Mouse (Mus musculus): Measurements from ENCODE around the gene Nat8f2. TPM values are rescaled to one million over a fixed set of nuclear protein-coding genes. Genes with fewer than 3 reads are reported as not detected.

The Nat8f2 gene
- polyA plus RNA-seq, 1 experiment from 2014 or later = not detected

DNA sequence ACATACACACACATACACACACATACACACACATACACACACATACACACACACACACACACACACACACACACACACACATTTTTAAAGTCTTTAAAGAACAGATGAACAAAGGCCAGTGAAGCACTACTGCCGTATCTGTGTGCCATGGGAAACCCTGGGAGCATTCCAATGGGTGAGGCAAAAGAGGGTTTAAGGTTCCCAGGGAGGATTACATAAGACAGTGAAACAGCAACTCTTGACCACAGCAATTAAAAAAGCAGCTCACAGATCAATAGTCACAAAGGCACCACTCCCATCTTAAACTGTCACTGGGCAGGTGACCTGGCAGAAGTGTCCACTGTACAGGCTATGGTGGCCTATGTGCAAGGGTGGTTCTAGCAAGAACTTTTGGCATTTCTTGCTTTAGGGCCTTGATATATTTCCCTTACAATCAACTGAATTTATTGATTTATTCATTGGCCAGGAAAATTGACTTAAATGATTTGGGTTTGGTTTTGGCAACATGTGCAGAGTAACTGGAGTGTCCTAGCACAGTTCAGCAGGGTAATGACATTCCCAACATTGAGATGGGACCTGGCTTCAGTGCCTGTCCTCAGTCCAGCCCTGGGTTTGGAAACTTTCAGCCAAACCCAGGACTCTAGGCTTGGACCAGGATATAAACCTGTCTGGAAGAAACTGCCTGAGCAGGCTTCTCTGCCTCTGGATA, 45.4 kb downstream of the Nat8f2 start:
- Histone ChIP-seq H3K36me3 (ENCODE audit: control insufficient read depth, insufficient read depth, low read length) (no peaks in the 10 kb centered on the region), H3K9me3 (ENCODE audit: control insufficient read depth, low read length) (no peaks in the 10 kb centered on the region), H3K4me2 (ENCODE audit: low read depth, severe bottlenecking) (no peak overlapping the region), H3K4me1 (ENCODE audit: control insufficient read depth, insufficient read depth, low read length) (no peaks in the 10 kb centered on the region), H3K4me3 (ENCODE audit: low read depth, low read length) (no peak overlapping the region), H3K27me3 (ENCODE audit: control insufficient read depth, insufficient read depth, low read length) (no peaks in the 10 kb centered on the region), H3K9ac (ENCODE audit: low read length) (no peak overlapping the region), H3K27ac (replicated peaks; ENCODE audit: low read depth, low read length) (no peak overlapping the region)
- WGBS = 100% methylated on average over 1 of the region's 1 CpGs
- DNase-seq (ENCODE audit: low spot score) (no peak), ATAC-seq (ENCODE audit: insufficient number of reproducible peaks, low FRiP score, low TSS enrichment, low read depth) (no peak)

DNA sequence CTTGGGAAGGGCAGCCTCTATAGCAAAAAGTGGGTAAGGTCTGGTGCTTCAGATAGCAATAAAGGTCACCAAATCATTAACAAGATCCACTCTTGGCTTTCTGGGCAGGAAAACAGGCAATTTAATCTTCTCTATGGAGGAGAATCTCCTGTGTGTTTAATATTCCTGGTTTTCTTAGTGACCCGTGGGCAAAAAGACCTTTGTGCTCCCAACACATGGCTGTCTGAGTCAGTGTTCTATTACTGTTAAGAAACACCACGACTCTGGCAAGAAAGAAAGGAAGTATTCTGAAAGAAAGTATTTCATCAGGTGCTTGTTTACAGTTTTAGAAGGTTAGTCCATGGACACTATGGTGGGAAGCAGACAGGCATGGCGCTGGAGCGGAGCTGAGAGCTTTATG, 46.7 kb downstream of the Nat8f2 start:
- ATAC-seq (ENCODE audit: insufficient number of reproducible peaks, low FRiP score, low TSS enrichment, low read depth) (no peak), DNase-seq (ENCODE audit: low spot score) (no peak)
- Histone ChIP-seq H3K27ac (replicated peaks; ENCODE audit: low read depth, low read length) (no peak overlapping the region), H3K9me3 (ENCODE audit: control insufficient read depth, low read length) (no peaks in the 10 kb centered on the region), H3K27me3 (ENCODE audit: control insufficient read depth, insufficient read depth, low read length) (no peaks in the 10 kb centered on the region), H3K4me3 (ENCODE audit: low read depth, low read length) (no peak overlapping the region), H3K36me3 (ENCODE audit: control insufficient read depth, insufficient read depth, low read length) (no peaks in the 10 kb centered on the region), H3K4me2 (ENCODE audit: low read depth, severe bottlenecking) (no peak overlapping the region), H3K4me1 (ENCODE audit: control insufficient read depth, insufficient read depth, low read length) (no peaks in the 10 kb centered on the region), H3K9ac (ENCODE audit: low read length) (no peak overlapping the region)
- 83% methylated on average over 4 of the region's 4 CpGs for WGBS

DNA sequence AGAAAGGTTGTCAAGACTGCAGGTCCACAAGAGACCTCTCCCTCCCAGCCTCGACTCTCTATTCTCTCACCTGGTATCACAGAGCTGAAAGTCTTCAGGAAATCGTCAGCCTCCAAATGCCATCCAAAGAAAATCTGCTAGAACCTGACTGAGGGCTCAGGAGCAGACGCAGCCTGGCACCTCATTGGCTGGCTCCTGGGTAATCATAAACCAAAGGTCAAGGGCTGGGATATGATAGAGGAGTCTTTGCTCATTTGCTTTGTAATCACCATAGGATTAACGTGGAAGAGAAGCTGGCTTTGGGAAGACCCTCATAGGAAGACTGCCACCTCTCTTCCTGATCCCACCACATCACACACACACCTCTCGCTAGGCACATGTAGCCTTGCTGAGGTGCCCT, 48.1 kb downstream of the Nat8f2 start, which contains the start of the genes Nat8f6 and Nat8f5:
Nat8f6 (minus strand) TSS at position 118 of the 400 bp plus-strand sequence.
Nat8f5 (minus strand) TSS at position 136 of the 400 bp plus-strand sequence.
- H3K4me3 ChIP-seq (ENCODE audit: low read depth, low read length) = no peak within 1 kb of the TSS
- H3K9me3 ChIP-seq (ENCODE audit: control insufficient read depth, low read length) = no peaks in the 10 kb centered on the region
- no peak within 1 kb of the TSS for H3K27ac ChIP-seq (replicated peaks; ENCODE audit: low read depth, low read length)
- H3K4me1 ChIP-seq (ENCODE audit: control insufficient read depth, insufficient read depth, low read length) = no peaks in the 10 kb centered on the region
- no peak for ATAC-seq (ENCODE audit: insufficient number of reproducible peaks, low FRiP score, low TSS enrichment, low read depth)
- WGBS = 85% methylated on average over 5 of the region's 5 CpGs
- no peak within 1 kb of the TSS for H3K4me2 ChIP-seq (ENCODE audit: low read depth, severe bottlenecking)
- no peak within 1 kb of the TSS for H3K9ac ChIP-seq (ENCODE audit: low read length)
- no peaks in the 10 kb centered on the region for H3K27me3 ChIP-seq (ENCODE audit: control insufficient read depth, insufficient read depth, low read length)
- no peak for DNase-seq (ENCODE audit: low spot score)
- no peaks in the 10 kb centered on the region for H3K36me3 ChIP-seq (ENCODE audit: control insufficient read depth, insufficient read depth, low read length)

DNA sequence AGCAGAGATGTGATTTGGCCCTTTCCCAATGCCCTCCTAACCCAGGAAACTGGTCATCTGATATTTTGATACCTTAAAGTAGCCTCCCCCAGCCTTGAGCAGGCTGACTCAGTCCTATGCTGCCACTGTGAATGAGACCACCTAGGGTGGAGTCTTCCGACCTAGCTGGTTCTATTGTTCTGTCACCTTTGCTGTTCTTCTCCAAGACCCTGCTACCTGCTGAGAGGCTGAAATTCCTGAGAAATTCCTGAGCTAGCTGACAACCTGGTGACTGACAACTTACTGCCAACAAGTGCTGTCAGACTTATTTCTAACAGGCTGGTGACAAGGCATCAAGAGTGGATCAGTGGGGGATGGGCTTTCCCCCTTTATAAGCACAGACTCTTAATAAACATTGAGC, 50.6 kb downstream of the Nat8f2 start:
- Histone ChIP-seq H3K4me3 (ENCODE audit: low read depth, low read length) (no peak overlapping the region), H3K9me3 (ENCODE audit: control insufficient read depth, low read length) (no peaks in the 10 kb centered on the region), H3K27ac (replicated peaks; ENCODE audit: low read depth, low read length) (no peak overlapping the region), H3K4me2 (ENCODE audit: low read depth, severe bottlenecking) (no peak overlapping the region), H3K27me3 (ENCODE audit: control insufficient read depth, insufficient read depth, low read length) (no peaks in the 10 kb centered on the region), H3K36me3 (ENCODE audit: control insufficient read depth, insufficient read depth, low read length) (no peaks in the 10 kb centered on the region), H3K4me1 (ENCODE audit: control insufficient read depth, insufficient read depth, low read length) (no peaks in the 10 kb centered on the region), H3K9ac (ENCODE audit: low read length) (no peak overlapping the region)
- ATAC-seq (ENCODE audit: insufficient number of reproducible peaks, low FRiP score, low TSS enrichment, low read depth) = no peak
- WGBS = 61% methylated on average over 1 of the region's 1 CpGs
- no peak for DNase-seq (ENCODE audit: low spot score)

Other genes with a start within 250 kb of the Nat8f2 start
- not detected in 2 replicates for gene Nat8f7, start 156.0 kb downstream of the Nat8f2 start, polyA plus RNA-seq (2014; fragmentation: Nextera tagmentation; extraction: Ambion mirVana)
- 0.21 TPM in 1 of 2 replicates, not detected in the other for gene Nat8f3, start 103.4 kb downstream of the Nat8f2 start, polyA plus RNA-seq (2014; fragmentation: Nextera tagmentation; extraction: Ambion mirVana)
- gene Nat8f6, start 48.2 kb downstream of the Nat8f2 start, polyA plus RNA-seq (2014; fragmentation: Nextera tagmentation; extraction: Ambion mirVana) = not detected in 2 replicates
- gene Nat8f5, start 48.2 kb downstream of the Nat8f2 start, polyA plus RNA-seq (2014; fragmentation: Nextera tagmentation; extraction: Ambion mirVana) = not detected in 2 replicates
- gene Nat8, start 37.1 kb downstream of the Nat8f2 start, polyA plus RNA-seq (2014; fragmentation: Nextera tagmentation; extraction: Ambion mirVana) = not detected in 2 replicates
- 2.3 and 3.2 TPM in 2 replicates for gene Nat8f4, start 35.7 kb upstream of the Nat8f2 start, polyA plus RNA-seq (2014; fragmentation: Nextera tagmentation; extraction: Ambion mirVana)
- 25.3 and 29.0 TPM in 2 replicates for gene Tprkb, start 42.7 kb upstream of the Nat8f2 start, polyA plus RNA-seq (2014; fragmentation: Nextera tagmentation; extraction: Ambion mirVana)
- 3.5 and 4.4 TPM in 2 replicates for gene Nat8f1, start 46.5 kb upstream of the Nat8f2 start, polyA plus RNA-seq (2014; fragmentation: Nextera tagmentation; extraction: Ambion mirVana)
- 44.7 and 50.6 TPM in 2 replicates for gene Dusp11, start 92.5 kb upstream of the Nat8f2 start, polyA plus RNA-seq (2014; fragmentation: Nextera tagmentation; extraction: Ambion mirVana)
- gene Figla, start 147.0 kb upstream of the Nat8f2 start, polyA plus RNA-seq (2014; fragmentation: Nextera tagmentation; extraction: Ambion mirVana) = not detected in 2 replicates
- 5.9 and 6.4 TPM in 2 replicates for gene Add2, start 159.5 kb upstream of the Nat8f2 start, polyA plus RNA-seq (2014; fragmentation: Nextera tagmentation; extraction: Ambion mirVana)